Mouse (Mus musculus) heart, adult 2 months (tissue): ENCODE data around the gene Gm4869.

ENCODE experiments used
- CTCF ChIP-seq: fragments of 200-600 bp; IDR thresholded peaks from 2 replicates; pipeline ENCODE4 v1.8.1; 2022; ENCODE audit warnings: antibody characterized with exemption, mild to moderate bottlenecking, moderate library complexity
- POLR2A ChIP-seq: fragments of 200-500 bp; IDR thresholded peaks from 2 replicates; pipeline ENCODE4 v1.6.1; 2011; ENCODE audit warnings: mild to moderate bottlenecking, low read depth, low read length, control low read depth; ENCODE audit not compliant: insufficient read depth

- no peak for TF ChIP-seq CTCF
- TF ChIP-seq POLR2A = no peak
These were observed 40.3 kb upstream of the Gm4869 start for GRCm38 (mm10) chr5:140405126-140405525.
